Mouse (Mus musculus): ENCODE measurements at regions not wholly inside any gene's neighbourhood (a gene's known extent, or its start where the extent isn't known, plus 50 kb on each side); places are given as distances from the start of the nearest gene placed in this dataset.

DNA sequence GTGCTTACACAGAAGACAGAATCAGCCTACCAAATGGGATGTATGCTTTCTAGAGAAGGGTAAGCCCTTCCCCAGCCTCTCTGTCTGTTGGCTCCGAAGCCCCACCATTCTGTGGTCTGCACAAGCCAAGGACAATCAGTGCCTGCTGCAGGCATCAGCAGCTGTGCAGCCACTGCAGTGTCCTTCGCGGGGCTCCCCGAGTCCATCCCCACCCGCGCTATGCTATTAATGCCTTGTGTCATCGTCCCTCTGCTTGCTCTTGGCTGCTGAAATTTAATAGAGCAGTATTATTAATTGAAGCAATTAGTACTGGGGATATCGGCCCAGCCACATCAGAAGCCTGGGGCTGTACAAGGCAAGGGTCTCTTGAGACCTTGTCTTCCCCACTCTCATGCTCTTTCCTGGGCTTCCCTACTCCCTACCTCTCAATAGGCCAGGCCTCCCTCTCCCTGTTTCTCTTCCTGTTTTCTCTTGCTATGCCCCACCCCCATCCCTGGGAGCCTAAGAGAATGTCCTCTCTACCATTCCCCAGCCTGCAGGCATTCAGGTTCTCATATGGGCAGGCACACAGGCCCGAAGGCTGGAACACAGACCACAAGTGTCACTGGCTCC lies 65.4 kb upstream of the Calm2 start:
- TF ChIP-seq POLR2A (IDR thresholded peaks at IDR 0.05; ENCODE audit: borderline replicate concordance, extremely low read depth, low read depth, low read length), result no peak
- no peak for TF ChIP-seq CTCF (IDR thresholded peaks at IDR 0.05; ENCODE audit: insufficient read depth, low read length)
